Mouse (Mus musculus) ES-Bruce4 (cell line): ENCODE data around the gene 9930111J21Rik1. TPM values are rescaled to one million over a fixed set of nuclear protein-coding genes. Genes with fewer than 3 reads are reported as not detected.
"Not testable (repeated sequence)": the region's sequence is repeated elsewhere in the genome, so short reads cannot be mapped to it uniquely, and the experiment has no call there.

Source experiments
- H3K27ac ChIP-seq: 2 replicates; pipeline ENCODE4 v1.5.1; 2012; ENCODE audit warnings: low read length, inconsistent platforms; ENCODE audit not compliant: insufficient read depth
- H3K27me3 ChIP-seq: 2 replicates; pipeline ENCODE4 v1.6.1; 2012; ENCODE audit warnings: mild to moderate bottlenecking, low read length, inconsistent platforms; ENCODE audit not compliant: control insufficient read depth, poor library complexity, insufficient read depth, severe bottlenecking
- H3K36me3 ChIP-seq: 2 replicates; pipeline ENCODE4 v1.6.1; 2012; ENCODE audit warnings: inconsistent platforms, mild to moderate bottlenecking, low read length, moderate library complexity; ENCODE audit not compliant: control insufficient read depth, poor library complexity, insufficient read depth, severe bottlenecking
- H3K4me1 ChIP-seq: one replicate; pipeline ENCODE4 v1.8.1; 2011; ENCODE audit warnings: low read length; ENCODE audit not compliant: control insufficient read depth, insufficient read depth
- H3K4me3 ChIP-seq: 2 replicates; pipeline ENCODE4 v1.5.1; 2011; ENCODE audit warnings: low read depth, mild to moderate bottlenecking, low read length
- H3K9ac ChIP-seq: 2 replicates; pipeline ENCODE4 v1.6.1; 2012; ENCODE audit warnings: low read depth, mild to moderate bottlenecking, inconsistent platforms; ENCODE audit not compliant: poor library complexity, severe bottlenecking
- H3K9me3 ChIP-seq: replicated peaks from 2 replicates; pipeline ENCODE4 v1.6.1; 2012; ENCODE audit warnings: mild to moderate bottlenecking, low read length, inconsistent platforms; ENCODE audit not compliant: control insufficient read depth, poor library complexity, insufficient read depth, severe bottlenecking
- polyA plus RNA-seq: library from polyadenylated mRNA; stranded (reverse); fragments of >200 nt; gene quantifications from 2 replicates; pipeline ENCODE4 v1.2.4, GENCODE M21; 2011; ENCODE audit warnings: low read depth; ENCODE audit not compliant: missing spikeins, insufficient read depth, insufficient read length

Gene 9930111J21Rik1
- polyA plus RNA-seq = not detected in 2 replicates

- not testable (repeated sequence) for H3K27me3 ChIP-seq, H3K27ac ChIP-seq, H3K9ac ChIP-seq, H3K4me1 ChIP-seq, H3K9me3 ChIP-seq, H3K4me3 ChIP-seq, H3K36me3 ChIP-seq
Measured at GRCm38 (mm10) chr11:48979251-48979650, at the start of gene 9930111J21Rik1. Gene 9930111J21Rik1 (minus strand): TSS chr11:48979398.

DNA sequence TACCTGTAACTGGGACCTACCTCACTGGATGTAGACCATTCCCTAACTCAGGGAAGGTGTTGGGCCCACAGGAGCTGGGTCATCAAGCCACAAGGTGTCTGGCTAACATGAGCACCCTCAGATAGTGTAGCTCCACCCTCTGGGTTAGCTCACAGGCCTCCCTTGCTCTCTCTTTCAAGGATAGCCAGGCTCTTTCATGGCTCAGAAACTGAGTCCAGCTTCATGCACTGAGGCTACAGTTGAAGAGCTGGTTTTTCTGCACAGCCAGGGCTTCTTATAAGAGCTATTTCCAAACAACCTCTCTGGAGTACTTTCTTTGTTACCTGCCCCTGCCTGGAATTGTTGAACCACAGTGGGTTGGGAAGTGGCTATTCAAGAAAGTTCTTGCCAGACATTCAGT lies 32.9 kb upstream of the 9930111J21Rik1 start:
- not testable (repeated sequence) for H3K27ac ChIP-seq, H3K9me3 ChIP-seq, H3K36me3 ChIP-seq, H3K4me1 ChIP-seq, H3K4me3 ChIP-seq, H3K27me3 ChIP-seq, H3K9ac ChIP-seq

GRCm38 (mm10) chr11:49006785-49007184 lies 27.6 kb upstream of the 9930111J21Rik1 start:
- H3K9me3 ChIP-seq, H3K4me1 ChIP-seq, H3K9ac ChIP-seq, H3K27me3 ChIP-seq, H3K36me3 ChIP-seq, H3K4me3 ChIP-seq, H3K27ac ChIP-seq: not testable (repeated sequence)

DNA sequence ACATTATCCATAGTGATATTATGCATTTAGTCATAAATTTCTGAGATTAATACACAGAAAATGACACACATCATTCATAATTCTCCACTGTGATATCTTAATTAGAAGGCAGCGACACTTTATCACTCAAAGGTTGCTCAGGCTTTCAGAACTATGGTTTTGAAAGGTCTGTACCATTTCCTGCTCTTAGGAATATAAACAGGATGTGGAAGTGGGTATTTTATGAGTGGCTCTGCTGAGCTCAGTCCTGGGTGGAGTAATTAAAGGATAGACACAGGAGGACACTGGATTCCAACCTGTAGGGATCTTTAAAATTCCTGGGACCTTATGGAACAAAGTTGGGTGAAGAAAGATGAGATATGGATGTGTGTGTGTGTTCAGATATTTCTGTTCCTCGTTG lies 27.1 kb upstream of the 9930111J21Rik1 start:
- H3K9ac ChIP-seq = not testable (repeated sequence)

DNA sequence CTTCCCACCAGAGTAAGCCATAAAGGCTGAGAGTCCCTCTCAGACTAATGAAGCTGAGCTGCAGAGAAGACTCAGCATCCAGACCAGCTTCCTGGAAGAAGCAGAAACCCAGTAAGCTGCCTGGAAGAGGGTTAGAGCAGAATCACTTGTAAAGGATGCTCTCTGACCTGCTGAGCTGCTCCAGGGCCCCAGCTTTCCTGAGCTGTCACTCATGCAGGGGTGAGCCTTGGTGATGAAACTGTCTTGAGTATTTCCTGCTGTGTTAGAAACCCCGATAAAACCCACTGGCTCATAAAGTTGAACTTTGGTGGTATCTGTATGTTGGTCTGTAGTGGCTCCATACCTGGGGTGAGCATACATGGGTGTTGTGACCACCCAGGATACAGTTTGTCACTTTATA lies 21.2 kb upstream of the 9930111J21Rik1 start:
- not testable (repeated sequence) for H3K9me3 ChIP-seq, H3K4me1 ChIP-seq, H3K4me3 ChIP-seq, H3K27ac ChIP-seq, H3K36me3 ChIP-seq, H3K9ac ChIP-seq, H3K27me3 ChIP-seq

More for the DNA sequence above, 27.1 kb upstream of the 9930111J21Rik1 start:
- not testable (repeated sequence) for H3K27ac ChIP-seq, H3K27me3 ChIP-seq, H3K9me3 ChIP-seq, H3K4me3 ChIP-seq, H3K4me1 ChIP-seq, H3K36me3 ChIP-seq

DNA sequence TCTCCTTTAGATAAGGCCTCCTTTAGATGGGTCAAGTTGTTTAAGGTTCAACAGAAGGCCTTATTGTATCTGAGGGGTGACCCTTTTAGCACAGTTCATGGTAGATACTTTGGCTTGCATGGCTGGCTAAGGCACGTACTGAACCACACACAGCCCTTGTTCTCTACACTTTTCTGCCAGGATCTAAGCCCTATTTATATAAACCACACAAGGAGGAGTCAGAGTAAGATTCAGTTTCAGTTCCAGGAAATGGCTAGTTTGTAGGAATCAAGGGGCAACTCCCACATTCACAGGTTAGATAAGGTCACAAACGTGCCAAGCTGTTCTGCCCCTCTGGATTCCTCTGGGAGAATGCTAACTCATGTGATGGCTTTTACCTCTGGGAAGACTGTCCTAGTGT lies 14.8 kb upstream of the 9930111J21Rik1 start, which contains the start of gene Tgtp1:
Tgtp1 (minus strand) TSS at position 155 of the 400 bp plus-strand sequence.
- H3K4me3 ChIP-seq, H3K9ac ChIP-seq, H3K4me1 ChIP-seq, H3K27ac ChIP-seq, H3K9me3 ChIP-seq, H3K27me3 ChIP-seq, H3K36me3 ChIP-seq: not testable (repeated sequence)

- not testable (repeated sequence) for H3K27ac ChIP-seq, H3K27me3 ChIP-seq, H3K9ac ChIP-seq, H3K4me3 ChIP-seq, H3K4me1 ChIP-seq, H3K9me3 ChIP-seq, H3K36me3 ChIP-seq
Measured at GRCm38 (mm10) chr11:48993296-48993695, 14.1 kb upstream of the 9930111J21Rik1 start.

GRCm38 (mm10) chr11:48991740-48992520 lies 12.7 kb upstream of the 9930111J21Rik1 start, which contains the start of gene Gm12185:
Gene Gm12185 (minus strand): TSS chr11:48992226.
- not testable (repeated sequence) for H3K27me3 ChIP-seq, H3K9me3 ChIP-seq, H3K36me3 ChIP-seq, H3K4me3 ChIP-seq, H3K4me1 ChIP-seq, H3K9ac ChIP-seq, H3K27ac ChIP-seq

DNA sequence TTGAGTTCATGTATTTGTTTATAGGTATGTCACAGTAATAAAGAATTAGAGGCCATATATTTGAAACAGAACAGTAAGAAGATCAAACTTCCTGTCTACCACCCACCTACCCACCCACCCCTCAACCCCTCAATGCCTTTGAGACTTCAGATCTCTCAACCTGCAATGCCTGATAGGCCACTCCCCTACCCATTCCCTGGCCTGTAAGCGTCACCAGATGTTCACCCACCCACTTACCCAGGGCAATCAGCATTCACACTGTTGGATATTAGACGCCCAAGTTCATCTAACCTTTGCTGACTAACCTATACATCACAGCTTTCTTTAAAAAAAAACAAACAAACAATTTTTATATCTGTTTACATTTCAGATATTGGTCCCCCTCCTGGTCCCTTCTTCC lies 10.8 kb upstream of the 9930111J21Rik1 start:
- not testable (repeated sequence) for H3K4me1 ChIP-seq, H3K27me3 ChIP-seq, H3K27ac ChIP-seq, H3K4me3 ChIP-seq, H3K36me3 ChIP-seq, H3K9ac ChIP-seq, H3K9me3 ChIP-seq

- not testable (repeated sequence) for H3K4me1 ChIP-seq, H3K9me3 ChIP-seq, H3K9ac ChIP-seq
Measured at GRCm38 (mm10) chr11:48988219-48988618, 9.0 kb upstream of the 9930111J21Rik1 start.

More at GRCm38 (mm10) chr11:48988219-48988618, 9.0 kb upstream of the 9930111J21Rik1 start:
- not testable (repeated sequence) for H3K27me3 ChIP-seq, H3K36me3 ChIP-seq, H3K4me3 ChIP-seq, H3K27ac ChIP-seq
